Mouse (Mus musculus): ENCODE results near the gene Ifi35.
"Not testable (repeated sequence)": the region's sequence is repeated elsewhere in the genome, so short reads cannot be mapped to it uniquely, and the experiment has no call there.

Ifi35 gene

GRCm38 (mm10) chr11:101448274-101448746 is at the start of gene Ifi35:
TSS of gene Ifi35 (plus strand) at chr11:101448407.
- DNase-seq (ENCODE audit: extremely low spot score, low spot score), result no peak

GRCm38 (mm10) chr11:101415306-101415705 is 32.9 kb upstream of the Ifi35 start:
- no peak for DNase-seq (ENCODE audit: extremely low spot score, low spot score)

GRCm38 (mm10) chr11:101416433-101417100 is 31.6 kb upstream of the Ifi35 start:
- peak; percentile 18 for DNase-seq (ENCODE audit: extremely low spot score, low spot score)

GRCm38 (mm10) chr11:101417101-101417855 is 30.9 kb upstream of the Ifi35 start, which contains the start of gene Aarsd1:
TSS of gene Aarsd1 (minus strand) at chr11:101417615.
- peak; percentile 91 for DNase-seq (ENCODE audit: extremely low spot score, low spot score)

- no peak for DNase-seq (ENCODE audit: extremely low spot score, low spot score)
These were observed 29.2 kb upstream of the Ifi35 start for GRCm38 (mm10) chr11:101418991-101419390.

- no peak for DNase-seq (ENCODE audit: extremely low spot score, low spot score)
These were observed 28.6 kb upstream of the Ifi35 start for GRCm38 (mm10) chr11:101419610-101420009.

GRCm38 (mm10) chr11:101420148-101420547 is 28.1 kb upstream of the Ifi35 start:
- no peak for DNase-seq (ENCODE audit: extremely low spot score, low spot score)

- DNase-seq (ENCODE audit: extremely low spot score, low spot score), result peak; percentile 54
These were observed 23.9 kb upstream of the Ifi35 start, which contains the start of gene Gm27029 for GRCm38 (mm10) chr11:101424105-101424851. TSS of gene Gm27029 (minus strand) at chr11:101424796.

- DNase-seq (ENCODE audit: extremely low spot score, low spot score), result peak; percentile 99
These were observed 23.0 kb upstream of the Ifi35 start, which contains the start of the genes Rundc1 and Ptges3l for GRCm38 (mm10) chr11:101424925-101425813. TSS of gene Rundc1 (plus strand) at chr11:101425085. TSS of gene Ptges3l (minus strand) at chr11:101425333.

- DNase-seq (ENCODE audit: extremely low spot score, low spot score), result no peak
These were observed 22.0 kb upstream of the Ifi35 start for GRCm38 (mm10) chr11:101426165-101426564.

- DNase-seq (ENCODE audit: extremely low spot score, low spot score), result no peak
These were observed 16.9 kb upstream of the Ifi35 start for GRCm38 (mm10) chr11:101431327-101431726.

- DNase-seq (ENCODE audit: extremely low spot score, low spot score), result no peak
These were observed 14.8 kb upstream of the Ifi35 start for GRCm38 (mm10) chr11:101433396-101433795.

- DNase-seq (ENCODE audit: extremely low spot score, low spot score), result no peak
These were observed 12.4 kb upstream of the Ifi35 start for GRCm38 (mm10) chr11:101435831-101436230.

- DNase-seq (ENCODE audit: extremely low spot score, low spot score), result no peak
These were observed 11.3 kb upstream of the Ifi35 start for GRCm38 (mm10) chr11:101436916-101437315.

GRCm38 (mm10) chr11:101438006-101438405 is 10.2 kb upstream of the Ifi35 start:
- not testable (repeated sequence) for DNase-seq (ENCODE audit: extremely low spot score, low spot score)

GRCm38 (mm10) chr11:101441450-101442126 is 6.6 kb upstream of the Ifi35 start:
- DNase-seq (ENCODE audit: extremely low spot score, low spot score), result not testable (repeated sequence)

- DNase-seq (ENCODE audit: extremely low spot score, low spot score), result peak; percentile 99
These were observed 6.0 kb upstream of the Ifi35 start, which contains the start of gene Rpl27 for GRCm38 (mm10) chr11:101442127-101442693. TSS of gene Rpl27 (plus strand) at chr11:101442298.

- no peak for DNase-seq (ENCODE audit: extremely low spot score, low spot score)
These were observed 5.4 kb upstream of the Ifi35 start for GRCm38 (mm10) chr11:101442760-101443159.

GRCm38 (mm10) chr11:101446319-101446718 is 1.9 kb upstream of the Ifi35 start:
- DNase-seq (ENCODE audit: extremely low spot score, low spot score), result peak; percentile 29

Data from neural tube, embryonic 10.5 days (tissue).